Mouse (Mus musculus) C2C12 (cell line): Measurements from ENCODE around the gene Plin5. TPM values are rescaled to one million over a fixed set of nuclear protein-coding genes. Genes with fewer than 3 reads are reported as not detected.
"Not testable (repeated sequence)": the region's sequence is repeated elsewhere in the genome, so short reads cannot be mapped to it uniquely, and the experiment has no call there.

ENCODE experiments used
- H3K27me3 ChIP-seq: one replicate; pipeline ENCODE4 v1.6.1; 2011; ENCODE audit not compliant: control insufficient read depth, insufficient read depth, insufficient read length
- H3K36me3 ChIP-seq: one replicate; pipeline ENCODE4 v1.6.1; 2011; ENCODE audit not compliant: control insufficient read depth, insufficient read depth
- H3K4me3 ChIP-seq: one replicate; pipeline ENCODE4 v1.5.1; 2011; ENCODE audit warnings: mild to moderate bottlenecking, control low read depth; ENCODE audit not compliant: poor library complexity, insufficient read depth, severe bottlenecking
- H3K79me2 ChIP-seq: one replicate; pipeline ENCODE4 v1.6.1; 2011; ENCODE audit not compliant: control insufficient read depth, insufficient read depth
- H3K79me3 ChIP-seq: one replicate; pipeline ENCODE4 v1.6.1; 2011; ENCODE audit warnings: low read depth, control low read depth
- H3ac ChIP-seq: one replicate; pipeline ENCODE3; 2011; ENCODE audit warnings: low read depth; ENCODE audit not compliant: control insufficient read depth, insufficient read length
- CEBPB ChIP-seq: IDR thresholded peaks from one replicate; pipeline ENCODE4 v1.6.1; 2011; ENCODE audit warnings: low read depth, mild to moderate bottlenecking, control low read depth, moderate library complexity
- CTCF ChIP-seq: IDR thresholded peaks from one replicate; pipeline ENCODE4 v1.5.1; 2011; ENCODE audit not compliant: control insufficient read depth, insufficient read depth, insufficient read length
- FOSL1 ChIP-seq: IDR thresholded peaks from one replicate; pipeline ENCODE4 v1.8.0; 2011; ENCODE audit warnings: mild to moderate bottlenecking, low read length; ENCODE audit not compliant: poor library complexity, insufficient read depth, severe bottlenecking
- MAX ChIP-seq: IDR thresholded peaks from one replicate; pipeline ENCODE4 v1.6.1; 2011; ENCODE audit warnings: mild to moderate bottlenecking, control low read depth
- MYOD1 ChIP-seq: IDR thresholded peaks from one replicate; pipeline ENCODE4 v1.6.1; 2011; ENCODE audit warnings: low read depth; ENCODE audit not compliant: control insufficient read depth, insufficient read length
- MYOG ChIP-seq: IDR thresholded peaks from one replicate; pipeline ENCODE4 v1.6.1; 2011; ENCODE audit not compliant: control insufficient read depth, insufficient read length; ENCODE audit errors: extremely low read depth
- USF1 ChIP-seq: IDR thresholded peaks from one replicate; pipeline ENCODE4 v1.6.1; 2011; ENCODE audit warnings: low read depth, mild to moderate bottlenecking, control low read depth, moderate library complexity
- polyA plus RNA-seq: library from polyadenylated mRNA; unstranded; fragments of >200 nt; fragmentation: generic; extraction: Trizol; gene quantifications from one replicate; pipeline ENCODE4 v1.2.1, GENCODE M21; 2012; ENCODE audit warnings: missing spikeins

Gene Plin5
- polyA plus RNA-seq, 1 experiment: 0.08 TPM

DNA sequence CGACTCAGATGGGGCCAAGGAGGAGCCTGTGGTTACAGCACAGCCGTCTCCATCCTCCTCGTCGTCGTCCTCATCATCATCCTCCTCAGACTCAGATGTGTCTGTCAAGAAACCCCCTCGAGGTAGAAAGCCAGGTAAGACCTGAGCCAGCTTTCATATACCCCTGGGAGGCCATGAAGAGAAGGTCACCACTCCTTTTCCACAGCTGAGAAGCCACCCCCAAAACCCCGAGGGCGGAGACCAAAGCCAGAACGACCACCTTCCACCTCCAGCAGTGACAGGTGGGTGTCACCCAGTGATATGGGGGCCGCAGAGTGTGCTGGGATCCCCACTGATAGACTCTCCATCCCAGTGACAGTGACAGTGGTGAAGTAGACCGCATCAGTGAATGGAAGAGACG lies 20.5 kb downstream of the Plin5 start:
- Histone ChIP-seq H3K79me2 (no peaks in the 10 kb centered on the region), H3K36me3 (peaks cover 53% of the 10 kb centered on the region), H3K79me3 (no peaks in the 10 kb centered on the region), H3K4me3 (no peak overlapping the region), H3K27me3 (no peaks in the 10 kb centered on the region), H3ac (no peak overlapping the region)
- no peak for TF ChIP-seq MYOD1
- no peak for TF ChIP-seq CTCF
- TF ChIP-seq FOSL1: no peak
- TF ChIP-seq MYOG: no peak
- TF ChIP-seq MAX: no peak
- no peak for TF ChIP-seq USF1
- no peak for TF ChIP-seq CEBPB

DNA sequence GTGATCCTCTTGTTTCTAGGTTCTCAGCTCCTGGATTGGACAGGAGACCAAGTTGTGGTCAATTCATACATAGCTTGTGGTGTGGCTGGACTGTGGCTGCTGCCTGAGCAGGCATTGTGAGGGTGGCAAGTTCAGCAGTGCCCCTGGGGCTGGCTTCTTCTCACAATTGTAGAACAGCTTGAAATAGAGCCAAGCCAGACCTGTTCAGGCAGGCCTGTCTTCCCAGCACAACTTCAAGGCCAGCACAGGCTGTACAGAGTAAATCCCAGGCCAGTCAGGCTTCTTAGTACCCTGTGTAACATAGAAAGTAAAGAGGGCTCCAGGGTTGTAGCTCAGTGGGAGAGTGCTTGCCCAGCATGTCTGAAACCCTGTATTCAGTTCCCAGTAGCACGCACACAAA lies 24.6 kb downstream of the Plin5 start:
- TF ChIP-seq FOSL1 (no peak), CEBPB (no peak), CTCF (no peak), MYOD1 (no peak), USF1 (no peak), MYOG (no peak), MAX (no peak)
- Histone ChIP-seq H3K79me3 (no peaks in the 10 kb centered on the region), H3K27me3 (no peaks in the 10 kb centered on the region), H3K79me2 (peaks cover 5% of the 10 kb centered on the region), H3K4me3 (no peak overlapping the region), H3ac (no peak overlapping the region), H3K36me3 (peaks cover 38% of the 10 kb centered on the region)

DNA sequence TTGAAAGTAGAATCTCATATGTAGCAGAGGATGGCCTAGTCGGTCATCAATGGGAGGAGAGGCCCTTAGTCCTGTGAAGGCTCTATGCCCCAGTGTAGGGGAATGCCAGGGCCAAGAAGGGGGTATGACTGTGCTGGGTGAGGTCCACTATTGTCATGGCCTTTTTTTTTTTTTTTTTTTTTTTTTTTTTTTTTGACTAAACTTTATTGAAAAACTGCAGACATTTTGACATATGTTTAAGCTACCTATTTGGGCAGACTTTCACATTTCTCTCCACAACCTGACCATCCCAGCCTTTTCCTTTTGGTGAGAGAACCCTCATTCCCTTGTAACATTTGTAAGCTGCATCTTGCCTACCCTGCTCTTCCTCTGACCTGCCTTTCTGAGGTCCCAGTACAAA lies 25.1 kb downstream of the Plin5 start:
- peaks cover 2% of the 10 kb centered on the region for H3K79me3 ChIP-seq
- H3K79me2 ChIP-seq: peaks cover 9% of the 10 kb centered on the region
- H3K4me3 ChIP-seq: no peak overlapping the region
- peaks cover 33% of the 10 kb centered on the region for H3K36me3 ChIP-seq
- H3ac ChIP-seq: no peak overlapping the region
- no peaks in the 10 kb centered on the region for H3K27me3 ChIP-seq
- TF ChIP-seq FOSL1 (no peak), CTCF (no peak), CEBPB (no peak)

DNA sequence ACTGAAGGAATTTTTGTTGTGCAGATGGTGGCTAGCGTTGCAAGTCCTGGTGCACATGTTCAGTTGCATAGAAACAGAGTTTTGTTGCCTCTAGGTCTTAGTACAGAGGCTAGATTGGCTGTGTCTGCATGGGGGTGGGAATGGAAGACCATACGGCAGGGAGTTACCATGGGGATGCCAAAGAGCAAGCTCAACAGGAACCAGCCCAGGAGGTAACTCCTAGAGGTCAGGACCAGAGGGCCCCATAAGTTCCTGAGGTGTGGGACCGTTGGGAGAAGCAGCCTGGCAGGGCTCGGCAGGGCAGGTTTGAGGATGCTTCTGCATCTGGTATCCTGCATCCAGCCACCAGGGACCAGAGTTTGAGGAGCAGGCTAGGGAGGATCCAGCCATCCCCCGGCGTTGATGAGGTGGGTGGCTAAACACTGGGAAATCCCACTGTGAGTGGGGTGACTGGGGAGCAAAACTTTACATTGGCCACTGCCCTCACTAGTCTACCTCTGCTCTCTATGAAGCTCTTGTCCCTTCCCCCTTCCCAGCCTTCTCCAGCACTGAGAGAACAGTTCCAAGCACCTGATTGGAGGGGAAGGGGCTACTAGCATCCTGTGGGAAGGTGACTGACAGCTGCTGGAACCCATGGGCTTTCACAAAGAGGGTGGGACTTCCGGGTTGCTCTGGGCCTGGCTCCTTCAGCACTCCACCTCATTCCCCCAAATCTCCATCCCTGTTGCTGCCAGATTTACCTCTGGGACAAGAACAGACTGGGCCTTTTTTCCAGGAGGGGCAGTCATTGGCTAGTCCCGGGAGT lies 36.4 kb downstream of the Plin5 start:
- no peaks in the 10 kb centered on the region for H3K27me3 ChIP-seq
- H3K79me3 ChIP-seq: peaks cover 27% of the 10 kb centered on the region
- H3K4me3 ChIP-seq: peak overlapping the region; percentile 64
- TF ChIP-seq CTCF (no peak), MYOG (no peak), MYOD1 (no peak), USF1 (no peak), MAX (no peak)
- H3ac ChIP-seq: peak overlapping the region; percentile 52
- H3K79me2 ChIP-seq: peaks cover 61% of the 10 kb centered on the region
- H3K36me3 ChIP-seq: peaks cover 37% of the 10 kb centered on the region

DNA sequence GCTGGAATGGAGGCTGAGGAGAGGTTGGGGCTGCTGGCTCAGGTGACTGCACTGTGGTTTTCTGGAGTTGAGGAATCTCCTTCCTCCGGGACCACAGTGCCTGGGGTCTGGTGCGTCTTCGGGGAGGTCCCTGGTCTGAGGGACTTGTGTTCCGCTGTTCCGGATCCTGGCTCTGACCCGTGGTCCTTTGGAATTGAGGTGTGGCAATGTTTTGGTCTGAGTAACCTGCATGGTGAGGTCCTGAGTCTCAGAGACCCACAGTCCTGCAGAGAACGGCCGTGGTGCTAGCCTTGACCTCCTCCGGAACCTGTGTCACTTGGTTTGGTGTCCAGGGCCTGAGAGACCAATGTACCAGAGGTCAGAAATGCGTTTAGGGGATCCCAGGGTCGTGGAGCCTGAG lies 37.5 kb downstream of the Plin5 start:
- TF ChIP-seq CTCF: no peak
- TF ChIP-seq FOSL1: no peak
- TF ChIP-seq MYOD1: no peak
- no peak for TF ChIP-seq MYOG
- no peak for TF ChIP-seq CEBPB
- TF ChIP-seq MAX: no peak
- TF ChIP-seq USF1: no peak
- Histone ChIP-seq H3K36me3 (peaks cover 27% of the 10 kb centered on the region), H3K79me3 (peaks cover 27% of the 10 kb centered on the region), H3K27me3 (no peaks in the 10 kb centered on the region), H3ac (peak overlapping the region; percentile 93), H3K4me3 (peak overlapping the region; percentile 64), H3K79me2 (peaks cover 50% of the 10 kb centered on the region)

DNA sequence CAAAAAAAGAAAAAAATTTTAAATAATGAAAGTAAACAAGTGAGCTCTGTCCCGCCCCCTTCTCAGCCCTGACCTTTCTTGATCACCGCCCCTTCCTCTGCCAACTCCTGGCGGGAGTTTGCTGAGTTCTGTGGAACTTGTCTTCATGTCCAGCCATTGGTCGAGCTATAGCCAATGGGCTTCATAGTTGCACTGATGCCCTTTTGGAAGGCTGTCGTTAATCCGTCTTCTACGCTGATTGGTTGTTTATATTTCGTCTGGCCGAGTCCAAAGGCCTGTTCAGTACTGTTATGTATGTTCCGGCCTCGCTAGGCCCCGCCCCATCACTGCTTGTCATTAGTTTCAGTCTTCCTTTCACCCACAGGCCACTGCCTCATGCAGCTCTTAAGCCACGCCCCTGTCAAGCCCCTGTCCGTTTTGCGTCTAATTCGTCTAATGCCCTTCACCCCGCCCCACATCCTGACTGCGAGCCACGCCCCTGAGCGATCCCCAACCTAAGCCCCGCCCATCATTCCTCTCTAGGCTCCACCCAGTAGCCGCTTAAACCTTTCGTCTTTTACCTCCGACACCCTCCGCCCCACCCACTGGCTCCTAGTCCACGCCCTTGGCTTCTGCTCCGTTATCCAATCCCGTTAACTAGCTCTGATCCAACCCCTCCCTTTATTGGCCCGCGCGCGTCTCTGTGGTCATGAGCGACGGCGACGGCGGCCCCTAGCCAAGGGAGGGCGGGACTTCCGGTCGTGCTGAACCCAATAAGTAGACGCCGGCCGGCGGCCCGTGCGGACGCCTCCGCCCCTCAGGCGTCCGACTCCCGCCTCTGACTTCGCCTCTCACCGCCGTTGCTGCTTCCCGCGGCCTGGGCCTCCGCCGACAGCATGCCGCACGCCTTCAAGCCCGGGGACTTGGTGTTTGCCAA lies 38.3 kb downstream of the Plin5 start, which contains the start of gene Hdgfl2:
TSS of gene Hdgfl2 (plus strand) at position 755 of the 916 bp plus-strand sequence.
- H3K27me3 ChIP-seq: no peaks in the 10 kb centered on the region
- H3K79me3 ChIP-seq: peaks cover 27% of the 10 kb centered on the region
- peak within 1 kb of the TSS; percentile 93 for H3ac ChIP-seq
- TF ChIP-seq MAX: peak; percentile 73
- no peak for TF ChIP-seq MYOD1
- TF ChIP-seq CEBPB: no peak
- TF ChIP-seq USF1: no peak
- no peak for TF ChIP-seq CTCF
- TF ChIP-seq MYOG: no peak
- TF ChIP-seq FOSL1: no peak
- peaks cover 21% of the 10 kb centered on the region for H3K36me3 ChIP-seq
- H3K4me3 ChIP-seq: peak within 1 kb of the TSS; percentile 64
- peaks cover 46% of the 10 kb centered on the region for H3K79me2 ChIP-seq

DNA sequence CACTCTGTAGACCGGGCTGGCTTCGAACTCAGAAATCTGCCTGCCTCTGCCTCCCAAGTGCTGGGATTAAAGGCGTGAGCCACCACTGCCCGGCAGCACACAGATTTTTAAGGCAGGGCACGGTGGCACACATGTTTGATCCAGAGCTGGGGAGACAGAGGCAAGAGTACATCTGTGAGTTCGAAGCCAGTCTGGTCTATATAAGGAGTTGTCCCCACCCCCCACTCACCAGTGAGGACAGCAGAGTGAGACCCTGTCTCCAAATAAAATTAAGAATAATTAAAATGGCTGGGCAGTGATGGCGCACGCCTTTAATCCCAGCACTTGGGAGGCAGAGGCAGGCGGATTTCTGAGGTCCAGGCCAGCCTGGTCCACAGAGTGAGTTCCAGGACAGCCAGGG lies 39.0 kb downstream of the Plin5 start:
- Histone ChIP-seq H3K36me3 (peaks cover 16% of the 10 kb centered on the region), H3K4me3 (peak overlapping the region; percentile 11), H3K79me3 (peaks cover 27% of the 10 kb centered on the region), H3K79me2 (peaks cover 44% of the 10 kb centered on the region)
- not testable (repeated sequence) for H3K27me3 ChIP-seq, H3ac ChIP-seq
